Mouse (Mus musculus) erythroblast, embryonic 14.5 days (primary cell): Measurements from ENCODE around the gene Pkn1.

Source experiments
- GATA1 ChIP-seq: IDR thresholded peaks from 2 replicates; pipeline ENCODE4 v1.6.1; 2012; ENCODE audit warnings: low read length, inconsistent platforms, mixed read lengths
- TAL1 ChIP-seq: IDR thresholded peaks from 3 replicates; pipeline ENCODE4 v1.6.1; 2012; ENCODE audit warnings: low read length, inconsistent platforms, mixed read lengths

GRCm38 (mm10) chr8:83719693-83720092 lies 20.7 kb upstream of the Pkn1 start:
- TF ChIP-seq GATA1, result no peak
- no peak for TF ChIP-seq TAL1
